Mouse (Mus musculus) embryonic facial prominence, embryonic 10.5 days (tissue): ENCODE measurements around the gene Marf1. TPM values are rescaled to one million over a fixed set of nuclear protein-coding genes. Genes with fewer than 3 reads are reported as not detected.
"Not testable (repeated sequence)": the region's sequence is repeated elsewhere in the genome, so short reads cannot be mapped to it uniquely, and the experiment has no call there.

ENCODE experiments used
- DNase-seq: peaks from one replicate; pipeline ENCODE4 v3.0.0-alpha.2; 2017; ENCODE audit warnings: low spot score
- H3K27ac ChIP-seq: fragments of 300-500 bp; sonication (generic); replicated peaks from 2 replicates; pipeline ENCODE4 v1.5.1; 2016; ENCODE audit warnings: mild to moderate bottlenecking
- H3K27me3 ChIP-seq: fragments of 300-500 bp; sonication (generic); replicated peaks from 2 replicates; pipeline ENCODE4 v1.6.1; 2016; ENCODE audit warnings: low read depth, mild to moderate bottlenecking; ENCODE audit not compliant: poor library complexity, severe bottlenecking
- H3K36me3 ChIP-seq: fragments of 300-500 bp; sonication (generic); replicated peaks from 2 replicates; pipeline ENCODE4 v1.6.1; 2016; ENCODE audit warnings: mild to moderate bottlenecking, moderate library complexity
- H3K4me1 ChIP-seq: fragments of 300-500 bp; sonication (generic); 2 replicates; pipeline ENCODE4 v1.6.1; 2016
- H3K4me3 ChIP-seq: fragments of 300-500 bp; sonication (generic); 2 replicates; pipeline ENCODE4 v1.5.1; 2016; ENCODE audit warnings: mild to moderate bottlenecking, moderate library complexity
- H3K9me3 ChIP-seq: fragments of 300-500 bp; sonication (generic); 2 replicates; pipeline ENCODE4 v1.6.1; 2016; ENCODE audit warnings: mild to moderate bottlenecking
- WGBS: fragments of 180-500 bp; shearing (Covaris S2); methylation state at CpG from one replicate; pipeline ENCODE4 v1.1.7; 2016; 5-methylcytosine and 5-hydroxymethylcytosine counted together
- microRNA counts: library from miRNA; unstranded; fragments of <30 nt; microRNA quantifications from one replicate; lab custom pipeline; 2017
- microRNA-seq: library from miRNA; unstranded; fragments of <30 nt; microRNA quantifications from one replicate; pipeline ENCODE4, GENCODE M21; 2017
- polyA plus RNA-seq: library from polyadenylated mRNA; unstranded; fragments of >200 nt; fragmentation: Nextera tagmentation; extraction: Ambion mirVana; gene quantifications from 2 replicates; pipeline ENCODE4 v1.2.1, GENCODE M21; 2016

Marf1 gene
- polyA plus RNA-seq, 1 experiment from 2014 or later, result 17.1 TPM

GRCm38 (mm10) chr16:14091771-14092170 is 71.4 kb downstream of the Marf1 start:
- DNase-seq, result no peak
- no peaks in the 10 kb centered on the region for H3K4me1 ChIP-seq
- no peak overlapping the region for H3K4me3 ChIP-seq
- H3K9me3 ChIP-seq, result no peaks in the 10 kb centered on the region
- no peak overlapping the region for H3K27ac ChIP-seq
- no peaks in the 10 kb centered on the region for H3K36me3 ChIP-seq
- 80% methylated on average over 2 of the region's 2 CpGs for WGBS
- no peaks in the 10 kb centered on the region for H3K27me3 ChIP-seq

GRCm38 (mm10) chr16:14089296-14089695 is 73.9 kb downstream of the Marf1 start:
- WGBS, result 90% methylated on average over 3 of the region's 3 CpGs
- Histone ChIP-seq H3K27ac (no peak overlapping the region), H3K4me3 (no peak overlapping the region), H3K27me3 (no peaks in the 10 kb centered on the region), H3K4me1 (no peaks in the 10 kb centered on the region), H3K36me3 (no peaks in the 10 kb centered on the region), H3K9me3 (no peaks in the 10 kb centered on the region)
- DNase-seq, result no peak

- no peaks in the 10 kb centered on the region for H3K9me3 ChIP-seq
- H3K36me3 ChIP-seq, result no peaks in the 10 kb centered on the region
- H3K27ac ChIP-seq, result no peak overlapping the region
- no peaks in the 10 kb centered on the region for H3K27me3 ChIP-seq
- H3K4me3 ChIP-seq, result no peak overlapping the region
- no peaks in the 10 kb centered on the region for H3K4me1 ChIP-seq
- WGBS, result 84% methylated on average over 3 of the region's 3 CpGs
- DNase-seq, result no peak
Observed at GRCm38 (mm10) chr16:14088249-14088648, 74.9 kb downstream of the Marf1 start.

- H3K36me3 ChIP-seq, result no peaks in the 10 kb centered on the region
- no peaks in the 10 kb centered on the region for H3K27me3 ChIP-seq
- no peak overlapping the region for H3K4me3 ChIP-seq
- H3K27ac ChIP-seq, result no peak overlapping the region
- no peaks in the 10 kb centered on the region for H3K4me1 ChIP-seq
- WGBS, result 83% methylated on average over 2 of the region's 2 CpGs
- no peaks in the 10 kb centered on the region for H3K9me3 ChIP-seq
- no peak for DNase-seq
Observed at GRCm38 (mm10) chr16:14082925-14083324, 80.2 kb downstream of the Marf1 start.

- H3K36me3 ChIP-seq, result no peaks in the 10 kb centered on the region
- H3K27me3 ChIP-seq, result no peaks in the 10 kb centered on the region
- H3K4me3 ChIP-seq, result no peak overlapping the region
- H3K9me3 ChIP-seq, result no peaks in the 10 kb centered on the region
- no peak overlapping the region for H3K27ac ChIP-seq
- 69% methylated on average over 5 of the region's 5 CpGs for WGBS
- no peak for DNase-seq
- H3K4me1 ChIP-seq, result no peaks in the 10 kb centered on the region
Observed at GRCm38 (mm10) chr16:14070471-14071169, 92.5 kb downstream of the Marf1 start.

GRCm38 (mm10) chr16:14068701-14069100 is 94.5 kb downstream of the Marf1 start:
- H3K27ac ChIP-seq, H3K27me3 ChIP-seq, H3K4me3 ChIP-seq, H3K36me3 ChIP-seq, H3K4me1 ChIP-seq, DNase-seq, H3K9me3 ChIP-seq: not testable (repeated sequence)
- WGBS, result 84% methylated on average over 2 of the region's 2 CpGs

GRCm38 (mm10) chr16:14066571-14066970 is 96.6 kb downstream of the Marf1 start:
- not testable (repeated sequence) for H3K36me3 ChIP-seq, H3K9me3 ChIP-seq, H3K27me3 ChIP-seq, H3K27ac ChIP-seq, H3K4me3 ChIP-seq, DNase-seq, H3K4me1 ChIP-seq
- WGBS, result 80% methylated on average over 4 of the region's 4 CpGs

- no peaks in the 10 kb centered on the region for H3K36me3 ChIP-seq
- no peak for DNase-seq
- H3K4me1 ChIP-seq, result peaks cover 8% of the 10 kb centered on the region
- no peak overlapping the region for H3K27ac ChIP-seq
- H3K27me3 ChIP-seq, result no peaks in the 10 kb centered on the region
- H3K9me3 ChIP-seq, result no peaks in the 10 kb centered on the region
- 78% methylated on average over 5 of the region's 5 CpGs for WGBS
- no peak overlapping the region for H3K4me3 ChIP-seq
Observed at GRCm38 (mm10) chr16:14059869-14060268, 103.3 kb downstream of the Marf1 start.

MicroRNAs encoded within 50 kb of the gene (microRNA counts, 519-probe panel; counts per million panel counts)
- microRNA mmu-miR-484 (lab: Ali Mortazavi, UCI), result 3,791 counts per million, percentile 75 among the panel's probes with 10 or more counts

Small RNA genes within 50 kb of the gene (microRNA-seq; reads per million reads assigned to microRNA genes)
- gene Gm27671 (not detected), gene Mir484 (2,195 reads per million, percentile 82 among the genes with 10 or more reads in this experiment)

Other genes starting within 250 kb of the Marf1 start
- gene 2900011O08Rik, start 176.7 kb downstream of the Marf1 start, polyA plus RNA-seq, result 7.0 and 7.2 TPM in 2 replicates
- gene Ifitm7, start 176.5 kb downstream of the Marf1 start, polyA plus RNA-seq, result 0.35 and 0.56 TPM in 2 replicates
- 182 and 197 TPM in 2 replicates for gene Nde1, start 76 bp downstream of the Marf1 start, polyA plus RNA-seq
- gene Myh11, start 128.0 kb upstream of the Marf1 start, polyA plus RNA-seq, result 0.08 and 0.17 TPM in 2 replicates
- gene Fopnl, start 154.1 kb upstream of the Marf1 start, polyA plus RNA-seq, result 149 and 151 TPM in 2 replicates
- 11.5 and 12.1 TPM in 2 replicates for gene Abcc1, start 198.2 kb upstream of the Marf1 start, polyA plus RNA-seq